Mouse (Mus musculus): ENCODE data around the gene Mcu.

DNA sequence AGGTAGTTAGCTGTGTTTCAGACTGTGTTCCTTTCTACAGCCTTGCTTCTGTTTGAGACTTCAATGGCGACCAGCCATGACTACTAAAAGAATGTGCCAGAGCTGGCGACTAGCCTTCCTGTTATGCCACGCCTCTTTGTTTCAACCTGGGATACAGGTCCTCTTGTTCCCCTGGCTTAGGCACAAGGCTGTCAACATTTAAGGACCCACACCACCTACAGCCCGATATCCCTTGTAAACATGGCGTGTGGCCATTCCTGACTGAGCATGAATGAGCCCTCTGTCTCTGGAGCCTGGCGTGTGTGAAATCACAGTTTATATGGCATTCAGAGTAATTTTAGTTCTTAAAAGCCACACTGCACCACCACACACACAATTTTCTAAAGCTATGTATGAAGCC lies 154.2 kb downstream of the Mcu start:
- TF ChIP-seq CTCF (IDR thresholded peaks at IDR 0.05; ENCODE audit: extremely low read depth, insufficient read depth, insufficient read length, insufficient replicate concordance) (no peak), POLR2A (IDR thresholded peaks at IDR 0.05; ENCODE audit: low read depth, low read length) (no peak)

All from spleen, adult 2 months (tissue).